Mouse (Mus musculus) E14TG2a.4 (cell line): Measurements from ENCODE around the gene Hip1r.

Experiments
- CTCF ChIP-seq: conservative IDR thresholded peaks from 2 replicates; pipeline ENCODE4 v1.5.1; 2014; ENCODE audit warnings: low read length
- POU5F1 ChIP-seq: IDR thresholded peaks from 2 replicates; pipeline ENCODE4 v1.6.1; 2014; ENCODE audit warnings: low read length, borderline replicate concordance

DNA sequence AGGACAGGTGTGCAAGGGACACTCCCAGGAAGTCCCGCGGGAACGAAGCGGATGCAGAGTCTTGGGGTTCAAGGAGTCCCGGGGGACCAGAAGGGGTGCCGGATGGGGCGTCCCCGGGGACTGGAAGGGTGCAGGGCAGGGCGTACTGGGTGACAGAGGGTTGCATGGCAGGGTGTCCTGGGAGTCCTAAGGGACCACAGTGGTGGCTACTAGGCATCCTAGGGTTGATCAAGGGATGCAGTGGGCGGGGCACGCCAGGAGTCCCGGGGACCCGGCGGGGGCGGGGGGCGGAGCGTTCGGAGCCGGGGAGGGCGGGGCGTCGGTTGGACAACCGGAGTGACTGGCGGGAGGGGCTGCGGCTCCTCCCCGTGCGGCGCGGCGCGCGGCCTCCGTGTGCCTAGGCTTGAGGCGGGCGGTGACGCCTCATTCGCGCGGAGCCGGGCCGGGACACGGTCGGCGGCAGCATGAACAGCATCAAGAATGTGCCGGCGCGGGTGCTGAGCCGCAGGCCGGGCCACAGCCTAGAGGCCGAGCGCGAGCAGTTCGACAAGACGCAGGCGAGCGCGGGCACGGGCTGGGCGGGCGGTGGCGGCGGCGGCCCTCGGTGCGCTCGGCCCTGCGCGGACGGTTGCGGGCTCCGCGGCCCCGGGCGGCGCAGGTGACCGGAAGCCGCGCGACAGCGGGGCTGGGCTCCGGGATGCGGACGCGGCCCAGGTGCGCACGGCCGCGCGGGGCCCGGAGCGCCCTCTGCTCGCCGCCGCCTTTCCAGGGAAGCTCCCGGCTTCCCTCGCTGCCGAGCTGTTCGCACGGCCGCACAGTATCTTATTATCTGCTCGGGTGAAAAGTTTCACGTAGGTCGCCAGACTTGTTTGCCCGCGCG, at the start of gene Hip1r:
- TF ChIP-seq CTCF (no peak), POU5F1 (no peak)
